In the genomic region with DNA sequence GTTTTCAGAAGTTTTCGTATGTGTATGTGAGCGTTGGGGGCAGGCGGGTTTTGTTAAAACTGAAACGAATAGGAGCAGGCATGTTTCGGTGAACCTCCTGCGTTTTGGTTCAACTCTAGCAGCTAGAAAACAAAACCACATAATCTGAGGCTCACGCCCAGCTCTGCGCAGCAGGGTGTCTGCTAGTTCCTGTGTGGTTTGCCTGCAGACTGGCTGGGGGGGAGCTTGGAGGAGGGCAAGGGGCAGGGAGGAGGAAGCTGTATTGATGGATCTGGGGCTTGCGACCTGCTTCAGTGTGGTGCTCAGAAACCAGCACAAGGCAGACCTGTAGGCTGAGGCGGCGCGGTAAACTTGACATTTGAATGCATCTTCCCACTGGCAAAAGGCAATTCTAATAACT, we compare ENCODE assay signal across 9 mouse cellular contexts. TPM values are rescaled to one million over a fixed set of nuclear protein-coding genes. Genes with fewer than 3 reads are reported as not detected.
DNase-seq lines count a peak whose midpoint lies in the region; ATAC-seq and TF ChIP-seq lines count a peak whose summit lies in the region.
"Had no signal": no experiment of that assay in that cellular context is flagged by ENCODE, and none has a peak within 500 bp of the region (broad histone marks: within the 10 kb centered on the region; RNA-seq: fewer than 3 reads in every experiment).

A gene (plus strand): TSS at position 304 of the 400 bp plus-strand sequence.

- DNase-seq in CD8-positive naive resting alpha-beta T cell, adult 2 months (ENCODE audit: low read depth in 2 of 2, low spot score in 2 of 2) = peak; percentile 91 to 92
- DNase-seq in spleen, adult 2 months (ENCODE audit: low read depth in 1 of 2, low spot score in 2 of 2) = peak; percentile 77 to 84
- no peak for DNase-seq in MN1 (ENCODE audit: low spot score)
- DNase-seq in right cerebral cortex, adult 2 months (ENCODE audit: low spot score in 2 of 2) = no peak
- no peak for DNase-seq in cerebellum, adult 11 months
- DNase-seq in gastrocnemius, postnatal 14 days = no peak
- DNase-seq: lung, embryonic 14.5 days had no signal

- peak within 1 kb of the TSS; percentile 30 for H3K4me2 ChIP-seq in liver, embryonic 16.5 days (ENCODE audit: low read depth, low read length)
- H3K4me2 ChIP-seq: lung, embryonic 14.5 days had no signal

- H3K36me3 ChIP-seq in liver, embryonic 16.5 days (ENCODE audit: control insufficient read depth, insufficient read depth) = no peaks in the 10 kb centered on the region
- H3K36me3 ChIP-seq in spleen, adult 2 months (ENCODE audit: control insufficient read depth, insufficient read depth, low read length) = no peaks in the 10 kb centered on the region

- intact Hi-C loops in gastrocnemius, postnatal 14 days (cut with DNase I; ENCODE audit: low total_unique reads) = no loop called here

- H3K4me3 ChIP-seq in brown adipose tissue, adult 24 weeks (ENCODE audit: insufficient read depth, low read depth, low read length) = peak within 1 kb of the TSS; percentile 13; the same call in 1 of the 2 replicates
- no peak within 1 kb of the TSS for H3K4me3 ChIP-seq in liver, embryonic 16.5 days (ENCODE audit: low read depth, low read length)
- H3K4me3 ChIP-seq in spleen, adult 2 months (ENCODE audit: extremely low read depth, insufficient read depth, insufficient read length) = peak within 1 kb of the TSS; percentile 68

- no peak within 1 kb of the TSS for H3K27ac ChIP-seq in brown adipose tissue, adult 24 weeks (replicated peaks; ENCODE audit: low read depth, low read length)
- no peak within 1 kb of the TSS for H3K27ac ChIP-seq in liver, embryonic 16.5 days (ENCODE audit: low read length)
- peak within 1 kb of the TSS; percentile 85 for H3K27ac ChIP-seq in spleen, adult 2 months (ENCODE audit: insufficient read depth, low read length)

- H3K9ac ChIP-seq in liver, embryonic 16.5 days (ENCODE audit: low read depth, low read length) = no peak within 1 kb of the TSS
- H3K9ac ChIP-seq: lung, embryonic 14.5 days had no signal

- no peaks in the 10 kb centered on the region for H3K4me1 ChIP-seq in brown adipose tissue, adult 24 weeks (ENCODE audit: control insufficient read depth, insufficient read depth, insufficient read length, low read length)
- no peaks in the 10 kb centered on the region for H3K4me1 ChIP-seq in liver, embryonic 16.5 days (ENCODE audit: control insufficient read depth, low read depth, low read length)
- H3K4me1 ChIP-seq in spleen, adult 2 months (ENCODE audit: control insufficient read depth, insufficient read depth, insufficient read length) = peaks cover 21% of the 10 kb centered on the region; the same call in 1 of the 2 replicates

- peak; percentile 83 for TF ChIP-seq POLR2A in spleen, adult 2 months (IDR thresholded peaks at IDR 0.05; ENCODE audit: low read depth, low read length)

- peaks cover 21% of the 10 kb centered on the region for H3K27me3 ChIP-seq in liver, embryonic 16.5 days (ENCODE audit: control insufficient read depth, insufficient read depth, low read depth, low read length)
- H3K27me3 ChIP-seq in spleen, adult 2 months (ENCODE audit: control insufficient read depth, insufficient read depth, low read length) = no peaks in the 10 kb centered on the region

- WGBS in liver, embryonic 16.5 days (ENCODE audit: insufficient replicate concordance) = 14% methylated on average over 12 of the region's 12 CpGs
- 8% methylated on average over 12 of the region's 12 CpGs for WGBS in spleen, adult 2 months

- no peak for TF ChIP-seq CTCF in spleen, adult 2 months (IDR thresholded peaks at IDR 0.05; ENCODE audit: extremely low read depth, insufficient read depth, insufficient read length, insufficient replicate concordance)

- ATAC-seq in liver, embryonic 16.5 days (ENCODE audit: low read depth) = no peak

- H3K9me3 ChIP-seq in liver, embryonic 16.5 days (replicated peaks; ENCODE audit: control insufficient read depth, low read length) = no peaks in the 10 kb centered on the region

RNA-seq across cellular contexts. Expression of the gene that starts here (rescaled TPM):
- polyA plus RNA-seq in brown adipose tissue, adult 24 weeks (2012; ENCODE audit: insufficient read depth, insufficient read length, missing spikeins) = 0.71 and 0.79 TPM in 2 replicates
- polyA plus RNA-seq in liver, embryonic 16.5 days (2015; fragmentation: Nextera tagmentation; extraction: Ambion mirVana) = 12.7 and 14.0 TPM in 2 replicates
- 54.4 and 58.2 TPM in 2 replicates for polyA plus RNA-seq in spleen, adult 2 months (2012; rRNA removed)
- total RNA-seq in gastrocnemius, postnatal 14 days (2021) = under 1 TPM; 0.06 to 0.31 TPM

Comparison
In these comparisons a context has a peak if more than half of its experiments do, and no peak if none do; other contexts are left out.
1. DNase-seq: peak in CD8-positive naive resting alpha-beta T cell, adult 2 months (2 of 2) and spleen, adult 2 months (2 of 2); none in MN1 (single experiment), right cerebral cortex, adult 2 months (0 of 2), cerebellum, adult 11 months (single experiment) and gastrocnemius, postnatal 14 days (single experiment).